Mouse (Mus musculus) myocyte (in vitro differentiated cells): ENCODE data around the gene Rbms3.

ENCODE experiments used
- CEBPB ChIP-seq: IDR thresholded peaks from 2 replicates; pipeline ENCODE4 v1.6.1; 2011; ENCODE audit warnings: mild to moderate bottlenecking, moderate library complexity; ENCODE audit not compliant: poor library complexity, insufficient read depth, severe bottlenecking
- E2F4 ChIP-seq: IDR thresholded peaks from one replicate; pipeline ENCODE4 v1.6.1; 2011; ENCODE audit warnings: mild to moderate bottlenecking, control low read depth, moderate library complexity; ENCODE audit not compliant: insufficient read depth
- MAX ChIP-seq: IDR thresholded peaks from one replicate; pipeline ENCODE4 v1.6.1; 2011; ENCODE audit warnings: low read depth, mild to moderate bottlenecking, control low read depth
- MYOD1 ChIP-seq, 3 experiments: IDR thresholded peaks; one replicate each; pipeline ENCODE4 v1.6.1; 2011; ENCODE audit warnings: control low read depth in 2 of 3, low read depth in 2 of 3, mild to moderate bottlenecking in 2 of 3, moderate library complexity in 1 of 3; ENCODE audit not compliant: insufficient read length in 2 of 3, control insufficient read depth in 1 of 3
- MYOG ChIP-seq, 3 experiments: IDR thresholded peaks; one replicate each; pipeline ENCODE4 v1.6.1; 2011; ENCODE audit warnings: control low read depth in 2 of 3, low read depth in 2 of 3, mild to moderate bottlenecking in 2 of 3; ENCODE audit not compliant: insufficient read length in 2 of 3, control insufficient read depth in 1 of 3, insufficient read depth in 1 of 3
- POLR2A ChIP-seq: IDR thresholded peaks from one replicate; pipeline ENCODE4 v1.6.1; 2011; ENCODE audit warnings: low read depth, mild to moderate bottlenecking, control low read depth, moderate library complexity; ENCODE audit not compliant: insufficient read length
- POLR2AphosphoS2 ChIP-seq: IDR thresholded peaks from one replicate; pipeline ENCODE4 v1.6.1; 2011; ENCODE audit warnings: low read depth, control low read depth; ENCODE audit not compliant: insufficient read length
- REST ChIP-seq: IDR thresholded peaks from one replicate; pipeline ENCODE4 v1.6.1; 2011; ENCODE audit warnings: mild to moderate bottlenecking, control low read depth, moderate library complexity; ENCODE audit not compliant: insufficient read depth, insufficient read length
- TCF12 ChIP-seq: IDR thresholded peaks from one replicate; pipeline ENCODE4 v1.6.1; 2011; ENCODE audit warnings: mild to moderate bottlenecking, control low read depth; ENCODE audit not compliant: poor library complexity, insufficient read depth, severe bottlenecking
- TCF3 ChIP-seq: IDR thresholded peaks from one replicate; pipeline ENCODE4 v1.6.1; 2011; ENCODE audit warnings: low read depth, control low read depth; ENCODE audit not compliant: insufficient read length
- USF1 ChIP-seq: IDR thresholded peaks from one replicate; pipeline ENCODE4 v1.6.1; 2011; ENCODE audit warnings: low read depth, mild to moderate bottlenecking, control low read depth, moderate library complexity

- TF ChIP-seq USF1 (no peak), TCF3 (no peak), POLR2A (no peak), E2F4 (no peak), TCF12 (no peak), MAX (no peak), CEBPB (no peak), MYOG (IDR thresholded peaks at IDR 0.05; ENCODE audit: control insufficient read depth in 1 of 3, insufficient read depth in 1 of 3, insufficient read length in 2 of 3, low read depth in 2 of 3) (no peak), MYOD1 (IDR thresholded peaks at IDR 0.05; ENCODE audit: control insufficient read depth in 1 of 3, insufficient read length in 2 of 3, low read depth in 2 of 3) (no peak), POLR2AphosphoS2 (no peak), REST (no peak)
These were observed 495.7 kb downstream of the Rbms3 start for GRCm38 (mm10) chr9:117134043-117134442.
